Mouse (Mus musculus) limb, embryonic 15.5 days (tissue): ENCODE results near the gene Scgb2a2. TPM values are rescaled to one million over a fixed set of nuclear protein-coding genes. Genes with fewer than 3 reads are reported as not detected.
A peak's percentile ranks its signal among the peaks of the same experiment; 100 is the strongest.
"Not testable (repeated sequence)": the region's sequence is repeated elsewhere in the genome, so short reads cannot be mapped to it uniquely, and the experiment has no call there.

Experiments used
- ATAC-seq: fragments of 200-750 bp; cut with Nextera tagmentation; 2 replicates; pipeline ENCODE4 v1.8.0; 2017; ENCODE audit warnings: low read depth, moderate TSS enrichment; ENCODE audit not compliant: insufficient number of reproducible peaks, low FRiP score, low TSS enrichment
- H3K27ac ChIP-seq: fragments of 300-500 bp; sonication (generic); 2 replicates; pipeline ENCODE4 v1.5.1; 2015; ENCODE audit warnings: moderate library complexity, mild to moderate bottlenecking, inconsistent platforms
- H3K27me3 ChIP-seq: fragments of 300-500 bp; sonication (generic); 2 replicates; pipeline ENCODE4 v1.6.1; 2015; ENCODE audit warnings: inconsistent platforms
- H3K36me3 ChIP-seq: fragments of 300-500 bp; sonication (generic); 2 replicates; pipeline ENCODE4 v1.6.1; 2015; ENCODE audit warnings: inconsistent platforms
- H3K4me1 ChIP-seq: fragments of 300-500 bp; sonication (generic); 2 replicates; pipeline ENCODE4 v1.6.1; 2015; ENCODE audit warnings: inconsistent platforms
- H3K4me2 ChIP-seq: fragments of 300-500 bp; sonication (generic); 2 replicates; pipeline ENCODE4 v1.6.1; 2015; ENCODE audit warnings: mild to moderate bottlenecking, inconsistent platforms
- H3K4me3 ChIP-seq: fragments of 300-500 bp; sonication (generic); 2 replicates; pipeline ENCODE4 v1.5.1; 2015; ENCODE audit warnings: mild to moderate bottlenecking, inconsistent platforms
- H3K9ac ChIP-seq: fragments of 300-500 bp; sonication (generic); 2 replicates; pipeline ENCODE4 v1.6.1; 2015; ENCODE audit warnings: inconsistent platforms
- H3K9me3 ChIP-seq: fragments of 300-500 bp; sonication (generic); 2 replicates; pipeline ENCODE4 v1.6.1; 2016; ENCODE audit warnings: inconsistent platforms
- WGBS: fragments of 180-500 bp; shearing (Covaris S2); methylation state at CpG from one replicate; pipeline ENCODE4 v1.1.7; 2015; 5-methylcytosine and 5-hydroxymethylcytosine counted together
- polyA plus RNA-seq: library from polyadenylated mRNA; unstranded; fragments of >200 nt; fragmentation: Nextera tagmentation; extraction: Ambion mirVana; gene quantifications from 2 replicates; pipeline ENCODE4 v1.2.1, GENCODE M21; 2015

The Scgb2a2 gene
- polyA plus RNA-seq, result not detected in 2 replicates

GRCm38 (mm10) chr19:9847262-9847661 is at the start of gene Scgb2a2:
Gene Scgb2a2 (plus strand): TSS chr19:9847562.
- Histone ChIP-seq H3K9me3 (no peaks in the 10 kb centered on the region), H3K4me3 (no peak within 1 kb of the TSS), H3K9ac (no peak within 1 kb of the TSS), H3K27ac (no peak within 1 kb of the TSS), H3K4me1 (no peaks in the 10 kb centered on the region), H3K36me3 (no peaks in the 10 kb centered on the region), H3K4me2 (no peak within 1 kb of the TSS), H3K27me3 (no peaks in the 10 kb centered on the region)
- ATAC-seq, result no peak
- 73% methylated on average over 2 of the region's 2 CpGs for WGBS

GRCm38 (mm10) chr19:9836581-9837340 is 10.6 kb upstream of the Scgb2a2 start:
- not testable (repeated sequence) for H3K4me1 ChIP-seq, H3K9me3 ChIP-seq, H3K36me3 ChIP-seq, H3K27ac ChIP-seq, H3K9ac ChIP-seq, H3K27me3 ChIP-seq
- 14% methylated on average over 19 of the region's 21 CpGs for WGBS
- ATAC-seq, result peak; percentile 72; the same call in 1 of the 2 replicates
- H3K4me3 ChIP-seq, result peak overlapping the region; percentile 36
- H3K4me2 ChIP-seq, result peak overlapping the region; percentile 31

- Histone ChIP-seq H3K4me1 (no peaks in the 10 kb centered on the region), H3K9me3 (no peaks in the 10 kb centered on the region), H3K9ac (no peak overlapping the region), H3K4me3 (no peak overlapping the region), H3K27ac (no peak overlapping the region), H3K27me3 (no peaks in the 10 kb centered on the region), H3K4me2 (no peak overlapping the region), H3K36me3 (no peaks in the 10 kb centered on the region)
- no peak for ATAC-seq
- 55% methylated on average over 2 of the region's 2 CpGs for WGBS
Measured at GRCm38 (mm10) chr19:9837341-9837715, 10.0 kb upstream of the Scgb2a2 start.

DNA sequence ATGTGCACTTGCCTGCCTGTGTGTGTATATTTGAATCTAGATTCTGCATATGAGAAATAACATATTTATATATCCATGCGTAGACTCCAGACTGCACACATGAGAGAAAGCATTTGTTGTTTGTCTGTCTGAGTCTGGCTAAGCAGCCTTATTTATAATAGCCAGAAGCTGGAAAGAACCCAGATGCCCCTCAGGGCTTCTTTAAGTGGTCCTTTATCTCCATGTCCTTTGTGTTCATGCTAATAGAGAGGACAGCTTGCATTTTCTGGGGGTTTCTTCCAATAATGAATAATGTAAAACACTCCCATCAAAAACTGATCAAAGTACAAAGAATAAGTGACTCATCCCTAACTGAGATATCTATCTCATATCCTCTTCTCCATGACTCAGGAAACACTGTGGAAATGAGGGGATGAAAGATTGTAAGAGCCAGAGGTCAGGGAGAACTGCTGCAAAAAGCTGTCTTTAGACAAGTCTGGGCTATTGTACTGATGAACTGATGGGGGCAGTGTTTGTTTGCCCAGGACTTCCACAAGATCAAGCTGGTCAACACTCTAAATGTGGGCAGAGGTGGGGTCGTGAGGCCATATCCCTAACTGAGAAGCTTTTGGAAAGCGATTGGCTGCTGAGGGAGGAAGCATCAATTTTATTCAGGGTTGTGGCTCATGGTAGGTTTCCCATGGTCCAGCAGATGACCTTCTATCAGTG is 2.2 kb downstream of the Scgb2a2 start:
- not testable (repeated sequence) for H3K4me1 ChIP-seq, H3K4me2 ChIP-seq, H3K9ac ChIP-seq, H3K36me3 ChIP-seq, H3K27me3 ChIP-seq, H3K9me3 ChIP-seq, H3K27ac ChIP-seq, ATAC-seq, H3K4me3 ChIP-seq
- 69% methylated on average over 3 of the region's 3 CpGs for WGBS

- not testable (repeated sequence) for H3K9ac ChIP-seq
- WGBS, result 84% methylated on average over 3 of the region's 3 CpGs
Measured at GRCm38 (mm10) chr19:9860821-9861220, 13.5 kb downstream of the Scgb2a2 start.

DNA sequence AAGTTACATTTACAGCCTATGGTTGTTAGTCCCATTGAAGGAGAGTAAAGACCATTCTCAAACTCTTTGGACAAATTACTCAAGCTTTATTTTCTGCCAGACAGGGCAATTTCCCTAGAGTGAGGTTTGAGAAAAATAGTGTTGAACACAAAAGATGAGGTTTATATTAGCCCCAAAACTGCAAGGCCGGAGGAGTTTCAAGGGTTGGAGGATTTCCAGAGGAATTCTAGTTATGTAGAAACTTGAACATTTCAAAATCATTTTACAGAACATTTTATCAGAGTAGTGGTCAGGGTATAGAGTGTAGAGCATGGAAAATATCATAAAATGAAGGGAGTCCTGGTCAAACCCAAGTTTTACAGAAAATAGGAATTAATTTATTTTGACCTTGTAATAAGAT is 17.5 kb downstream of the Scgb2a2 start:
- 22% methylated on average over 1 of the region's 1 CpGs for WGBS
- Histone ChIP-seq H3K4me3 (no peak overlapping the region), H3K9ac (no peak overlapping the region), H3K27me3 (no peaks in the 10 kb centered on the region), H3K9me3 (no peaks in the 10 kb centered on the region), H3K27ac (no peak overlapping the region), H3K4me2 (no peak overlapping the region), H3K36me3 (no peaks in the 10 kb centered on the region), H3K4me1 (no peaks in the 10 kb centered on the region)
- ATAC-seq, result no peak

More at GRCm38 (mm10) chr19:9860821-9861220, 13.5 kb downstream of the Scgb2a2 start:
- H3K4me3 ChIP-seq, H3K27ac ChIP-seq, H3K4me1 ChIP-seq, H3K36me3 ChIP-seq, H3K4me2 ChIP-seq, H3K9me3 ChIP-seq, H3K27me3 ChIP-seq, ATAC-seq: not testable (repeated sequence)

DNA sequence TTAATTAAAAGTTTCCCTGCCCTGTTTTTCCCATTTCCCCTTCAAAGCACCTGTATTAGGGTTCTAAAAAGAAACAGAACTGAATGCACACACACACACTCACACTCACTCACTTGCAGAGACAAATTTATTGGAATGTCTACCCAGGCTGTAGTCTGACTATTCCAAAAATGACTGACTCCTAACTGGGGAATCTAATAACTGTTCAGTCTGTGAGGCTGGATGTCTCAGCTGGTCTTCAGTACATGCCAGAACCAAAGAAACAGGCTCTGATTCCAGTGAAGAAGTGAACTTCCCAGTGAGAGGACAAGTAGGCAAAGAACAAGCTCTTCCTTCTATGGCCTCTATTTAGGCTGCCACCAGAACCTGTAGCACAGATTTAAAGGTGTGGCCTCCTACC is 18.1 kb downstream of the Scgb2a2 start:
- H3K4me2 ChIP-seq, result no peak overlapping the region
- no peak overlapping the region for H3K4me3 ChIP-seq
- H3K9ac ChIP-seq, result no peak overlapping the region
- ATAC-seq, result no peak
- no peak overlapping the region for H3K27ac ChIP-seq
- H3K4me1 ChIP-seq, result no peaks in the 10 kb centered on the region
- no peaks in the 10 kb centered on the region for H3K27me3 ChIP-seq
- no peaks in the 10 kb centered on the region for H3K9me3 ChIP-seq
- no peaks in the 10 kb centered on the region for H3K36me3 ChIP-seq

DNA sequence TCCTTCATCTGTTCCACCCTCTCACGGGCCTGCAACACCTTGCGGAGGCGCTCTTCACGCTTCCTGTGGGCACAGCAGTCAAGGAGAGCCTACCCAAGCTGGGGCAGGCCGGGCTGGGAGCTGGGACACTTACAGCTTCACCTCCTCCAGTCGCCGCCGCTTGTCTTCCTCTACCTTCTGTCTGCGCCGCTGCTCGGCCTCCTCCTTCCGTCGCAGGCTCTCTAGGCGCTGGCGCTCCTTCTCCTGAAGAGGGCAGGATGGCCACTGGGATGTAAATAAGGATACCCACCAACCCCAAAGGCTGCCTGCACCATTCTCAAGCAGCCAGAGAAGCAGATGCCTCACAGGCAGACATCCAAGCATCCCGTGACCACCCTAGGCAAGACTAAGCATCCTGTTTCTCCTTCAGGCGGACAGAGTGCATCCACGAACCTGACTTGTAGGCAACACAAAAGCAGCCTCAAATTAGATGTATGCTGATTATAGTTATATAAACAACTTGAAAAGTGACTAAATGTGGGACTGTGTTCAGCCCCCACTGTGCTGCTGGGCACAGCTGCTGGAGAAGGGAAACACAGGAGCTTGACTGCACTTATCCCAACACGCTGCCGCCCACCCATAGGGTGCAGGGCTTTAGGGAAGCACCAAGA is 30.9 kb downstream of the Scgb2a2 start:
- H3K4me1 ChIP-seq, result no peaks in the 10 kb centered on the region

GRCm38 (mm10) chr19:9886348-9886747 is 39.0 kb downstream of the Scgb2a2 start:
- WGBS, result 69% methylated on average over 1 of the region's 1 CpGs
- H3K36me3 ChIP-seq, result peaks cover 82% of the 10 kb centered on the region
- H3K4me3 ChIP-seq, result no peak overlapping the region
- no peak overlapping the region for H3K27ac ChIP-seq
- no peaks in the 10 kb centered on the region for H3K9me3 ChIP-seq
- H3K27me3 ChIP-seq, result no peaks in the 10 kb centered on the region
- no peak overlapping the region for H3K4me2 ChIP-seq
- ATAC-seq, result no peak
- H3K4me1 ChIP-seq, result no peaks in the 10 kb centered on the region
- H3K9ac ChIP-seq, result no peak overlapping the region

More for the DNA sequence above, 30.9 kb downstream of the Scgb2a2 start:
- 97% methylated on average over 20 of the region's 20 CpGs for WGBS
- Histone ChIP-seq H3K4me2 (no peak overlapping the region), H3K27me3 (no peaks in the 10 kb centered on the region), H3K27ac (no peak overlapping the region), H3K36me3 (peaks cover 86% of the 10 kb centered on the region), H3K9ac (no peak overlapping the region), H3K4me3 (no peak overlapping the region), H3K9me3 (no peaks in the 10 kb centered on the region)
- ATAC-seq, result no peak

GRCm38 (mm10) chr19:9886771-9887170 is 39.4 kb downstream of the Scgb2a2 start:
- Histone ChIP-seq H3K9ac (no peak overlapping the region), H3K27me3 (no peaks in the 10 kb centered on the region), H3K4me2 (no peak overlapping the region), H3K9me3 (no peaks in the 10 kb centered on the region), H3K4me3 (no peak overlapping the region), H3K4me1 (no peaks in the 10 kb centered on the region), H3K27ac (no peak overlapping the region), H3K36me3 (peaks cover 82% of the 10 kb centered on the region)
- 86% methylated on average over 8 of the region's 8 CpGs for WGBS
- ATAC-seq, result no peak

DNA sequence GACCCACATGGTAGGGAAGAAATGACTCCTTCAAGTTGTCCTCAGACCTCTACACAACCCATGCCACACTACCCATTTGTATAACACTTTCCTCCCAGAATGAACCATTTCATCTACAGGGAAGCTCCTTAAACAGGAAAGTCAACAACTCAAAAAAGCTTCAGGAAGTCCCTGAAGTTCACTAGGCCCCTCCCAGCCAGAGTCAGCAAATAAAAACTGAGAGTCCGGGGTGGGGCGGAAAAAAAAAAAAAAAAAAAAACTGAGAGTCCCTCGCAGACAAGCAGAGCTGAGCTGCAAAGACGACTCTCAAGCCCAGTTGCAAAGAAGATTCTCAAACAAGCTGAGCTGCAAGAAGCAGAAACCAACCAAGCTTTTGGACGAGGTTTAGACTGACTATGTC is 48.7 kb downstream of the Scgb2a2 start:
- Histone ChIP-seq H3K27me3 (no peaks in the 10 kb centered on the region), H3K27ac (no peak overlapping the region), H3K9me3 (no peaks in the 10 kb centered on the region), H3K4me1 (peaks cover 21% of the 10 kb centered on the region), H3K9ac (no peak overlapping the region), H3K4me3 (no peak overlapping the region), H3K4me2 (no peak overlapping the region), H3K36me3 (peaks cover 47% of the 10 kb centered on the region)
- ATAC-seq, result no peak
- WGBS, result 55% methylated on average over 5 of the region's 5 CpGs
